Mouse (Mus musculus) liver, adult 10 weeks (tissue): ENCODE data around the gene Epn3. TPM values are rescaled to one million over a fixed set of nuclear protein-coding genes. Genes with fewer than 3 reads are reported as not detected.

Experiments used
- polyA plus RNA-seq: library from polyadenylated mRNA; stranded (reverse); fragments of 350-450 nt; fragmentation: Illumina TruSeq; extraction: RNeasy Lipid Tissue Mini Kit (QIAGEN cat#74804); gene quantifications from one replicate; pipeline ENCODE4 v1.2.3, GENCODE M21; 2014; ENCODE audit warnings: low read depth, low replicate concordance

Gene Epn3
- polyA plus RNA-seq = not detected

DNA sequence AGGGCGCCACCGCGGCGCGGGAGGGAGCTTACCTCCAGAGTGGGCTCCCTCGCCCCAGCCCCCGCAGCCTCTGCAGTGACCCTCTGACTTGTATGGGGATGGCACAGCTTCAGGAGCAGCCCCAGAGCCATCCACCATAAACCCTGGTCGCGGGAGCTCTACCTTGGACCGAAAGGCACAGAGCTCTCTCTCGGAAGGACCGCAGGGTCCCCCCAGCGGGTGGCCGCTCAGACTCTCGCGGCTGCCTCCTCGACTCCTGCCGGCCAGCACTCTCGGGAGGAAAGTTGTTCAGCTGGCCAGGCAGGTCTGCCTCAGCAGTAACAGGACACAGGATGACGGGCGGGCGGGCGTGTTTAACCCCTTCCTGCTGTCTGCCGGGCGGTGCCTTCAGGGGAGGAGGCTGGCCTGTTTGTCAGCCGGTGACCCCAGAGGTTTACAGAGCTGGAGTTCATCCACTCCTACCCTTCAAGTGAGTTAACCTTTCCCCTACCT, at the start of gene Epn3:
Epn3 (minus strand) TSS at position 314 of the 492 bp plus-strand sequence.

DNA sequence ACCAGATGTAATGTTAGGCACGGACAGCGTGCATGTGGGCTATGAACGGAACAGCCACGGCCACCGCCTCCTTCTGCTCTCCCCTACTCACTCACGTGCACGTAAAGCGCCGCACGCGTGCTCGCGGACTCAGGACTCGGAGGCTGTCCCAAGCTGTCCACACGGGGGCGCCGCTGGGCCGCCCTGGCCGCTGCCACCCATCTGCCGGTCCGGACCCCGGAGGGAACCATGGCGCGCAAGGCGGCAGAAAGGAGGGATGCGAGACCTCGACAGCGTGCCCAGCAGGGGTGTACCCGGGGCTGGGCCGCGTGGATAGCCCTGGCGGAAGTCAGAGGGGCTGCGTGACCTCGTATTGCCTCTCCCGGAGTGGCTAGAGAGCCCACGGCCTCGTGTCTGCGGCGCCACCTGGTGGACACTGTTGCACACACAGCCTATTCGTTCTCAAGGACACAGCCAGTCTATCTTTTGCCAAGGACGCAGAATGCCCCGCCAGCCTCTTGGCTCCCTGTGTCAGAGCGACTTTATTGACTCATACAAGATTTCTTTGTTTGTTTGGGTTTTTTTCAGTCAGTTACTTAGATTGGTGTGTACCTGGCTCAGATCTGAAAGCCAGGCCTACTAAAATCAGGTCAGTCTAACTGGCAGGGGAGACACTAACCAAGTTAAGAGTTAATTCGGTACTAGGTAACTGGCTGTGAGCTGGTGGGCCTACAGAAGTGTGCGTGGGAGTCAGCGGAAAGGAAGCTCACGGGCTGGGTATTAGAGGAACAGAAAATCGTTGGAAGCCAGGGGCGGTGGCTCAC, 49.3 kb upstream of the Epn3 start, which contains the start of gene Rsad1:
Rsad1 (minus strand) TSS at position 368 of the 803 bp plus-strand sequence.

GRCm38 (mm10) chr11:94521219-94521843, 21.6 kb upstream of the Epn3 start, which contains the start of gene Mycbpap:
Mycbpap (minus strand) TSS chr11:94521742.

DNA sequence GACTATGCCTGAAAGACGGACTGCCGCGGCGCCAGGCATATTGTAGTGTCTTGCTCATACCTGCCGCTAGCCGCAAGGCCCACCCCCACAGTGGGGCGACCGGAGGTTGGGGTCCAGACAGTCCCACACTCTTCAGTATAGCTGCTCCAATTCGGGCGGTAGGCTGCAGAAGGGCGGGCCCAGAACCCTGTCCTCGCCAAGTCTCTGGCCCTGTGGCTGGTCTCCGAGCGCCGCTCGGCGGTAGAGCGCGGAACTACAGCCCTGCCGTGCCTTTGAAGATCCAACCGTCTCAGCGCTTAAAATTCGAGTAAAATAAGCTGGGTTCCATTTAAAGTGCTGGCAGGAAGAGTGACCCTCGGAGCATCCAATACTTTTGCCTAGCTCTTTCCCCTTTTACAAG, 13.8 kb downstream of the Epn3 start, which contains the start of gene Spata20:
Spata20 (minus strand) TSS at position 179 of the 400 bp plus-strand sequence.

DNA sequence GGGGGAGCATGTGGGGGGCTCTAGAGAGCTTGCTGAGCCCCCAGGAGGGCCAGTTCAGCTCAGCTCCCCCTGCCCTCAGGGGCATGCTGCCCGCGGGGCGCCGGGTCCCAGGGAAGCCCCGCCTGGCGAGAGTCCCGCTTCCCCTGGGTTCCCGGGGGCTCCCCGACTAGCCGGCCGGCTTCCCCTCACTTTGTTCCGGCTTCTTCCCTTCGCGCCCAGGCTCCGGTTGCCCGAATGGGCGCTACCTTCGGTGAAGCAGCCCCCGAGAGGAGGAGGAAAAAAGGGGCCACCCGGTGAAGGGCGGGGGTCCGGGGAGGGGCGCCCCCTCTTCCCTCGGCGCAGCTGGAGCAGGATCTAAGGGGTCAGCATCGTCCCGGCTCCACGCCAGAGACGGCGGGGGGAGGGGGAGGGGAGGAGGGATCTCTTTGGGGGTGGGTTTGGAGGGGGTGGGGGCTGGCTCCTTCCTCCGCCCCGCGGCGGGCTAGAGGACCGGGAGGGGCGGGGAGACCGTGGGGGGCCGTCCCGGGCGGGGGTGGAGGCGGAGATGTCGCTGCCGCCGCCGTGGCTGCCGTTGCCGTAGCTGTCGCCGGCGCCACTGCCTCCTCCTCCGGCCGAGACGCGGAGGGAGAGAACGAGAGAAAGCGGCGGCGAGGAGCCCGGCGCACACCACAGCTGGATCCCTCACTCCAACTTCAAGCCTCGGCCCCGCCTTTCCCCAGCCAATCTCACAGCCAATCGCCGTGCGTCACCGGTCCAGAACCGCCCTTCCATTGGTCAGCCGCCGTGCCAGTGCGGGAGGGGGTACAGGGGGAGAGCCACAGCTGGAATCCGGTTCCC, 25.8 kb downstream of the Epn3 start, which contains the start of gene Cacna1g:
Cacna1g (minus strand) TSS at position 492 of the 837 bp plus-strand sequence.

Other genes with a start within 250 kb of the Epn3 start
- gene Gm21885, start 218.1 kb downstream of the Epn3 start, polyA plus RNA-seq = 0.79 TPM
- 85.5 TPM for gene Luc7l3, start 178.0 kb downstream of the Epn3 start, polyA plus RNA-seq
- gene Ankrd40, start 172.0 kb downstream of the Epn3 start, polyA plus RNA-seq = 46.4 TPM
- 40.6 TPM for gene Abcc3, start 107.0 kb downstream of the Epn3 start, polyA plus RNA-seq
- gene Cacna1g, start 25.8 kb downstream of the Epn3 start, polyA plus RNA-seq = not detected
- gene Spata20, start 13.8 kb downstream of the Epn3 start, polyA plus RNA-seq = not detected
- gene Mycbpap, start 21.8 kb upstream of the Epn3 start, polyA plus RNA-seq = not detected
- gene Rsad1, start 49.3 kb upstream of the Epn3 start, polyA plus RNA-seq = 4.3 TPM
- not detected for gene Chad, start 65.1 kb upstream of the Epn3 start, polyA plus RNA-seq
- gene Acsf2, start 101.9 kb upstream of the Epn3 start, polyA plus RNA-seq = 84.4 TPM
- 37.2 TPM for gene Lrrc59, start 129.8 kb upstream of the Epn3 start, polyA plus RNA-seq
- gene Mrpl27, start 153.8 kb upstream of the Epn3 start, polyA plus RNA-seq = 30.0 TPM
- not detected for gene Eme1, start 154.0 kb upstream of the Epn3 start, polyA plus RNA-seq
- 1.4 TPM for gene Xylt2, start 177.5 kb upstream of the Epn3 start, polyA plus RNA-seq
- gene Gm11541, start 204.5 kb upstream of the Epn3 start, polyA plus RNA-seq = not detected
- not detected for gene Cdc34b, start 241.8 kb upstream of the Epn3 start, polyA plus RNA-seq